Mouse (Mus musculus) bone marrow macrophage, adult 2 months (primary cell): Measurements from ENCODE around the gene Stard3.

Source experiments
- CTCF ChIP-seq: IDR thresholded peaks from 2 replicates; pipeline ENCODE4 v1.5.1; 2012; ENCODE audit warnings: low read depth, mild to moderate bottlenecking, low read length, moderate library complexity
- POLR2A ChIP-seq: IDR thresholded peaks from 2 replicates; pipeline ENCODE4 v1.6.1; 2012; ENCODE audit warnings: mild to moderate bottlenecking, low read depth, low read length, borderline replicate concordance

- TF ChIP-seq CTCF: no peak
- no peak for TF ChIP-seq POLR2A
Observed at GRCm38 (mm10) chr11:98347385-98348082, 10.6 kb upstream of the Stard3 start.
